Mouse (Mus musculus) T-helper 1 cell (primary cell): ENCODE measurements around the gene Camta1.

Source experiments
- in situ Hi-C: fragments of 300-600 bp; cut with MboI, MseI; formaldehyde crosslinking; loops from one replicate; pipeline ENCODE4 v1.15.1; 2025; ENCODE audit warnings: high pct_unique_total_duplicates

Gene Camta1

DNA sequence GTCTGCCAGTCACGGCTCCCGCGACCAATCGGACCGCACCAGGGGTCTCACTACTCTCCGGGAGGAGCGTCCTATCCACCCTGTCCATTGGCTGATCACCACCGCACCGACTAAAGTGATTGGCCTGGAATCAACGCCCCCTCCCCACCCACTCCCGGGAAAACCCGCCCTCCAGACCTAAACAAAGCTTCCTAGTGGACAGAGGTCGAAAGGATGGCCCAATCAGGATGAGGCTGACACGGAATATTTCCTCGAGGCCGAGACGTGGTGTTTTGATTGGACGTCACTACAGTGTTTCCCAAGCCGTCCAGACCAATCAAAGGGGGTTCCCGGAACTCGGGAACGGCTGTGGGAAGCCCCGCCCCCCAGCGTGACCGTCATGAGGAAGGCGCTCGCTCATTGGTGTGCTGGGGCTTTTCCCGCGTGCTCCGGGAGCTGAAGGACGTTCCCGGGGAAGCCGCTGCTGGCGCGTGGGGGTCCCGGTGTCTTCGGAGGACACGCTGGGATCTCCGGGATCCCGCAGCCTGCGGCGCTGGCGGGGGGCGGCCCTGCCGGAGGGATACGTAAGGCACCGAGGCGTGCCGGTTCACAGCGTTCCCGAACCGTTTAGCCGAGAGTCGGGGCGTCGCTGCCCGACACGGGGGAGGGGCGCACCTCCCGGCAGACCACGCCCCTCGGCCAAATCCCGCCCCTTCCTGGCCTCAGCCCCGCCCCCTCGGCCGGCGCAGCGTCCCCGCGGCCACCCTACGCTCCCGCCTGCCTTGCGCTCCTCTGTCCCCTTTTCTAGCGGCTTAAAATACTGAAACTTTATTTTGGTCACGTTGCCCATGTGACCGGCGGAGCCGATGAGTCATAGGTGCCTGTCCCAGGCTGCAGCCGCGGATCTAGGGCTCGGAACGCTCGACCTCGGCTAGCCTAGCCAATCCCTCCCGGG lies at the start of gene Camta1:
Camta1 (minus strand) TSS at position 71 of the 934 bp plus-strand sequence.
- in situ Hi-C loops, result loop anchor here (5.0 to 25.0 kb wide), 3 partner anchors 615 to 945 kb away; partner anchors contain the start of genes Kcnab2, Nphp4 and Vamp3

GRCm38 (mm10) chr4:151908809-151909208 lies 47.1 kb upstream of the Camta1 start:
- in situ Hi-C loops, result no loop called here

DNA sequence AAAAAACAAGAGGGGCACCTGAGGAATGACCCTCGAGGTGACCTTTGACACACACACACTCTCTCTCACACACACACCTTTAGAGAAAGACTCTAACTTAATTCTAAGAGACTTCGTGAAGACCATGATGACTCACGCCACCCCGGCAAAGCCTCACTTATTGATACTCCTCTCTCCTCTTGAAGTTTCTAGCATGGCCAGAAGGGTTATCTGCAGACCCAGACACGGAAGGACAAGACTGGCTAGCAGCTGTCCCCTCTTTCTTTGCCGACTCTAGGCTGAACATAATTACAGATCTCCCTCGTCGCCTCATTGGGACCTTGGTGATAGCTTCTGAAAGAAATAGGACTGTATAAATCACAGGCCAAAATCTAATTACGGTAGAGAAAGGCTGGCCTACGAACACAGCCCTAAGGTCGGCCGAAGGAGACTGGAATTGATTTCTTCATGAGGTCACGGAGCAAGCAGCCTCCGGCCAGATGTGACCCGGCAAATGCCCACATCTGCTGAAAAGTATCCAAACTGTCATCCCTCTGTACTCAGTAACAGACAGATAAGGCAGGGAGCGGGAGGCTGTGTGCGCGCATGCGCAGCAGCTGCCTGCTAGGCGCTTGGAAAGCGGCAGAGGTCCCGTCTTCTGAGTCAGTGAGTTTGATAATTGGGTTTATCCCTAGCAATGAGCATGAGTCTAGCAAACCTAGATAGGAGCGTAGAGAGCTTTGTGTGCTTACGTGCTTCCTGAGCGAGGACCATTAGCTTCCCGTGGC lies 46.1 kb upstream of the Camta1 start:
- in situ Hi-C loops, result no loop called here

GRCm38 (mm10) chr4:151905621-151906020 lies 43.9 kb upstream of the Camta1 start:
- in situ Hi-C loops, result no loop called here

DNA sequence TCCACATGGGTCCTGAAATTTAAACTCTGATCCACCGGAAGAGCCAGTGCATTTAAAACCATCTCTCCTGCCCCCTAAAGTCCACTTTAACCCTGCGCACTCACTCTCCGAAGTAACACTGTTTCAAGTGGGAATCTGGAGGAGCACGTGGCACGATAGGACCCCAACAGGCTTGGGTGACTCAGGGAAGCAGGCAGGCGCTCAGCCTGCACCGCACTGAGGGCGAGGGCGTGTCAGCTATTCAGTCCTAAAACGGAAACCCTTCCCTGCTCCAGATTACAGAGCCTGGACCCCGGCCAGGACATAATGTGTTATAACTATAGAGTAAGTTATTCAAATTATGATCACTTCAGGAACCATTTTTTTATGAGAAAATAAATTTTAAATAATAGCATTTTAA lies 42.4 kb upstream of the Camta1 start:
- in situ Hi-C loops, result no loop called here

DNA sequence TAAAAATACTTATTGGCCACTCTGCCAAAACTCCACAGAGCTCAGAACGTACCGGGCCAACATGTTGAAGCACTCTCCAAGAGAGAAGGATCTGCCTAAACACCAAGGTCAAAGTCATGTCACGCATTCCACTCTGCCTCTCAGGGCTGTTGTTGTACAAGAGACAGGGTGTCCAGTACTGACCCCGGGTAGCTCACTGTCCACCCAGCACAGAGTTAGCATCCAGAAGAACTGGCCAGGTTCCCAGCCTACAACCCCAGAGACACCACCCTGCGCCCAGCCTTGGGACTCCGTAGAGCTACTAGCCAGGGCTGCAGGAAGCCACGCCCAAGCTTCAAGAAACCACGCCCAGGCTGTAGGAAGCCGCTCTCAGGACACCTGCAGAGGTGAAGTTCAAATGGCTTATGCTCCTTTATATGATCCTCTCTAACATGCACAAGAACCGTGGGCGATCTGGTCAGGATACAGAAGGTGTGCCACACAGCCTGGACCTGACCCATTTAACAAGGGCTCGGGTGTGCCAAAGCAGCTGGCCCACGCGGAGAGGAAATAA lies 41.1 kb upstream of the Camta1 start:
- in situ Hi-C loops, result no loop called here

DNA sequence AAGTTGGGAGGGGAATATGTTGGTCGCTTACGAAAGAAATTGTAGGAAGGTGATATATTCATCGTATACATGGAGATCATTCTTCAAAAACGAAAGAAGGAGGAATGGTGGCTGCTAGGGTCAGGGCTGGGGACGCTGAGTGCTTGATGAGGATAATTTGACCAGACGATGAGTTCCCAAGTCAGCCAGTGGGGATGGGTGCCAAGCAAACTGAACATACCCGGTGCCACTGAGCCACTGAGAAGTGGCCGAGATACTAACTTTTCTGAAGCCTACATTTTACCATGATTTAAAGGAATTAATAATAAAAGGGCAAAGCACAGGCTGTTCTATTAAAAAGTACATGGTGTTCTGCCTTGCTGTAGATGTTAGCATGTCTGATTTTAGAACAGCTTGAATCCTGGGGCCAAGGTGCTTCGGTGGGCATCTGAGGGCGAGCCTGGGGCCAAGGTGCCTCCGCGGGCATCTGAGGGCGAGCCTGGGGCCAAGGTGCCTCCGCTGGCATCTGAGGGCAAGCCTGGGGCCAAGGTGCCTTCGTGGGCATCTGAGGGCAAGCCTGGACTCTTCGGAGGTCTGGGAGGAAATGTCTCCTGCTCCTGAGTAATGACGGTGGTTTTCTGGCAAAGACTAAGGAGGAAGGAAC lies 40.5 kb upstream of the Camta1 start:
- in situ Hi-C loops, result no loop called here

DNA sequence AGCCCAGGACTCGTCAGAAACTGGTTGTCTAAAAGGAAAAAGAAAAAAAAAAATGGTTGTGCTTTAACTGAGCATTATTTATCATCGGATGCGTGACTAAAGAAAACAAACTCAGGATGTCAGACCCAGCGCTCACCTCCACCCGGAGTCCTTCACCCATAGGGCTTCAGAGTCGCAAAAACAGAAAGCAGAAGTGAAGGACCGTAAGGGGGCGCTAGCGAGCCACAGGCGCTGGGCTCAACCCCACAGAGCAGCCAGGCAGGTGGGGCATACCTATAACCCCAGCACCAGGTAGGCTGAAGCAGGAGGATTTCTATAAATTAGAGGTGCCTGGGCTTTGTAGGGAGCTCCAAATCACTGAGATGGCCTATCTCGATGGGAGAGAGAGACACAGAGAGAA lies 39.7 kb upstream of the Camta1 start:
- in situ Hi-C loops, result no loop called here

GRCm38 (mm10) chr4:151900735-151901134 lies 39.1 kb upstream of the Camta1 start:
- in situ Hi-C loops, result no loop called here

GRCm38 (mm10) chr4:151899707-151900384 lies 38.2 kb upstream of the Camta1 start:
- in situ Hi-C loops, result no loop called here

DNA sequence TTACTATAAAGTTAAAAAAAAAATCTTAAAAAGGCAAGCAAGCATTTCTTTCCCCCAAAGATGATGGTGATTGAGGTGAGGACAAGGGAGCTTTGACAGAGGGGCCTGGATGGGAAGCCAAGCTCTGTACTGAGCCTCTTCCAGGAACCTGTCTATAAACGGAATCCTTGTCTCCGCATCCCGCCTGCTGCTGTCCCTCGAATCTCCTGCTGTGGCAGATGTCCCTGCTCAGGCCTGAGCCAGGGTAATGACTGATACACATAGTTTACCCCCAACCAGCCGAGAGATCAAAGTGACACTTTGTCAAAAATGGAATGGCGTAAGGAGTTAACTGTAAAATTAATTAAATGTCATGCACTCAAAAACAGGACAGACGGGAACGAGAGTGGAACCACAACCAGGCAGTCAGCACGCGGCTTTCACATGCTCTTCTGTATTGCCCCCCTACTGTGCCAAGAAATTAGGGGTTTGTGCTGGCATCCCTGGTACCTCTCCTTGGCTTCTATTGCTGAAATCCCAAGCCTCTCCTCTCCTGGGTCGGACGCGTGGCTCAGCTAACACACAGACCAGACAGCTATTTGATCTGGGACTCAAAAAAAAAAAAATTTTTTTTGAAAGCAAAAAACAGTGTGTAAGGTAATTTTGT lies 37.0 kb upstream of the Camta1 start:
- in situ Hi-C loops, result no loop called here

GRCm38 (mm10) chr4:151897069-151897617 lies 35.5 kb upstream of the Camta1 start:
- in situ Hi-C loops, result no loop called here

DNA sequence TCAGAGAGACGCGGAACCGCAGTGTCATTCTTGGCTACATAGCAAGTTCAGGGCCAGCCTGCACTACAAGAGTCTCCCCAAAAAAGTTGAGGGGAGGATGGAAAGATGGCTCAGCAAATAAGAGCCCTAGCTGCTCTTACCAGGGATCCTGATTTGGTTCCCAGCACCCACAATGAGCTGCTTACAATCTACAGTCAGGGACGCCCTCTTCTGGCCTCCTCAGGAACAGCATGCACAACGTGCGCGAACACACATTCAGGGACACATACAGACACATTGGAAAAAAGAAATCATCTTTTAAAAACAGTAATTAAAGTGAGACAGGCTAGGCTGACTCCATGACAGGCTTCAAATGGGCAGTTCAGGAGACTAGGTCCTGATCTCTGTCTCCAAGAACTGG lies 33.9 kb upstream of the Camta1 start:
- in situ Hi-C loops, result no loop called here

DNA sequence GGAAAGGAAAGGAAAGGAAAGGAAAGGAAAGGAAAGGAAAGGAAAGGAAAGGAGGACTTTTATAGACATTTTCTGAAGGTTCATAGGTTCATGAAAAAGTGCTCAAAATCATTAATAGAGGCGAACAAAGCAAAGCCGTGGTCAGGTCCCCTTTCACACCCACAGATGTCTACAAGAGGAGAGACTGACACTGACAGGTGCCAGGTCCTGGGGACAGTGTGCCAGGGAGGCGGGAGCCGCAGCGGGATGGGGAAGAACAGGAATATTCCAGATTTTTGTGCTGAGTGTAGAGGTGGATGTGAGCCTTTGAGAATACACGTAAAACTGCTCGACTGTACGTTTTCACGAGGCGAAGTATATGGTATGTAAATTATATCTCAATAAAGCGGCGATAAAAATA lies 33.2 kb upstream of the Camta1 start:
- in situ Hi-C loops, result no loop called here

DNA sequence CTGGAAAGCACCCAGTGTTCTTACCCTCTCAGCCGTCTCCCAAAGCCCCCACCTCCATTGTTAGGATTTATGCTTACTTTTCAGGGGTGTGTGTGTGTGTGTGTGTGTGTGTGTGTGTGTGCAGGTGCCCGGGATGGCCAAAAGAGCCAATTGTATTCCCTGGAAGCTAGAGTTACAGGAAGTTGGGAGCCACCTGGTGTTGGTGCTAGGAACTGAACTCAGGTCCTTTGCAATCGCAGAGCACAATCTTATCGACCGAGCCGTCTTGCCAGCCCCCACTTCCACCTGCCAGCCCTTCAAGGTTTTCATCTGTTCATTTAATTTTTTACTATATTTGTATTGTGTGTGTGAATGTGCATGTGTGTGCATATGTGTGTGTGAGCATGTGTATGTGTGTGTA lies 31.6 kb upstream of the Camta1 start:
- in situ Hi-C loops, result no loop called here

GRCm38 (mm10) chr4:151881590-151881989 lies 19.9 kb upstream of the Camta1 start:
- in situ Hi-C loops, result no loop called here

- in situ Hi-C loops, result no loop called here
Observed at GRCm38 (mm10) chr4:151880044-151880690, 18.5 kb upstream of the Camta1 start.

DNA sequence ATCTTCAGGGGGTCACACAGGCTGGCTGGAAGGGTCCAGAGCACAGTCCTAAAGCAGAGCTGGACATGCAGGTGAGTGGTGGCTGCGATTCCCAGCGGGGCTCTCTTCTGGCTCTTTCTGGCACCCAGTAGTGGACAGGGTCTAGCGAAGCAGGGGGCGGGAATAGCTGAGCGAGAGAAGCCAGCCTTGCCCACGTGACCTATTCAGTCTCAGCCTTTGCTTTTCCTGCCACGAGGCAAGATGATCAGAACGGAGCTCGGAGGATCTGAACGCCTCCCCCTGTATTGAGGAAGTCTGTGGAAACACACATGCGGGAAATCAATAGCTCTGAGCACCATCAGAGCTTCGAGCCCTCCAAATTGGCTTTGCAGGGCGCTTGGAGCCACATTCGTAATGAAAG lies 14.7 kb upstream of the Camta1 start:
- in situ Hi-C loops, result no loop called here

DNA sequence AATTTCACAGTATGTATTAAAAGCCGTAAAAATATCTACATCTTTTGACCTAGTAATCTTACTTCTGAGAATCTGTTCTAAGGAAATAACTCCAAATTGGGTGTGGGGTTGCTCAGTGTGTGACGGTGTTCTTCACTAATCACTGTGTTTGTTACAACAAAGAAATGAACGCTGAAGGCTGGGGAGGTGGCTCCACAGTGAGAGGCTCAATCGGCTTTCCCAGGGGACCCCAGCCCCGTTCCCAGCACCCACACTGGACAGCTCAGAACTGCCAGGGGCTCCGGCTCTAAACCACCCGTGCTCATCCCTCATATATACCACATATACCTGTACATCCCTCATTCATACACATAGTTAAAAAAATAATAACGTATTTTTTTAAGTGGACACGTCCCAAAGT lies 1.8 kb upstream of the Camta1 start:
- in situ Hi-C loops, result loop anchor here (5.0 to 25.0 kb wide), 3 partner anchors 614 to 946 kb away; partner anchors contain the start of genes Kcnab2, Nphp4 and Vamp3

- in situ Hi-C loops, result loop anchor here (5.0 to 25.0 kb wide), 3 partner anchors 616 to 944 kb away; partner anchors contain the start of genes Kcnab2, Nphp4 and Vamp3
Observed at GRCm38 (mm10) chr4:151861471-151861805, 238 bp downstream of the Camta1 start.
